Mouse (Mus musculus): ENCODE measurements around the gene Cabcoco1. TPM values are rescaled to one million over a fixed set of nuclear protein-coding genes. Genes with fewer than 3 reads are reported as not detected.
A peak's percentile ranks its signal among the peaks of the same experiment; 100 is the strongest.

Cabcoco1 gene
- polyA plus RNA-seq, 1 experiment from 2014 or later, result 17.0 TPM

DNA sequence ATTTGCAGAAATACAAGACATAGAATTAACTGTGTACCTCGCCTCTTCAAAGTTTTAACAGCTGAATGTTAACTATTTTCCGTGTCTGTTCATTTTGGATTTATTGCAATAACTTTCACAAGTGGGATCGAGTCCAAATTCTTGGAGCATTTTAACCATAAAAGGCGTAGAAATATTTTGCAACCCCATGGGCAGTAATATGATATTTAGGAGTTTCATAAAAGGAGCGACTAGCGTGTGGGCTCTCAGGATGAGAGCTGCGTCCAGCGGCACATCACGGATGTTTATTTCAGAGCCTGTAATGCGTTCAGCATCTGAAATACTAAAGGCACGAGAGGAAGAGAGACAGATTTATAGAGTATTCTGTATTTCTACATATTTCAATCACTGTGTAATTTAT, 50.1 kb downstream of the Cabcoco1 start:
- no peaks in the 10 kb centered on the region for H3K4me1 ChIP-seq (ENCODE audit: control insufficient read depth, insufficient read depth, low read length)
- H3K4me3 ChIP-seq (ENCODE audit: low read depth, low read length), result no peak overlapping the region
- H3K36me3 ChIP-seq (ENCODE audit: control insufficient read depth, insufficient read depth, low read length), result no peaks in the 10 kb centered on the region
- ATAC-seq (replicated peaks; ENCODE audit: insufficient number of reproducible peaks, low FRiP score, low TSS enrichment), result no peak
- no peaks in the 10 kb centered on the region for H3K27me3 ChIP-seq (ENCODE audit: control insufficient read depth, insufficient read depth, low read length)
- H3K9ac ChIP-seq (ENCODE audit: low read depth, low read length), result no peak overlapping the region
- 82% methylated on average over 11 of the region's 11 CpGs for WGBS (ENCODE audit: insufficient replicate concordance)
- H3K27ac ChIP-seq (ENCODE audit: low read depth, low read length), result no peak overlapping the region
- H3K9me3 ChIP-seq (replicated peaks; ENCODE audit: control insufficient read depth, low read length), result no peaks in the 10 kb centered on the region
- no peak overlapping the region for H3K4me2 ChIP-seq

DNA sequence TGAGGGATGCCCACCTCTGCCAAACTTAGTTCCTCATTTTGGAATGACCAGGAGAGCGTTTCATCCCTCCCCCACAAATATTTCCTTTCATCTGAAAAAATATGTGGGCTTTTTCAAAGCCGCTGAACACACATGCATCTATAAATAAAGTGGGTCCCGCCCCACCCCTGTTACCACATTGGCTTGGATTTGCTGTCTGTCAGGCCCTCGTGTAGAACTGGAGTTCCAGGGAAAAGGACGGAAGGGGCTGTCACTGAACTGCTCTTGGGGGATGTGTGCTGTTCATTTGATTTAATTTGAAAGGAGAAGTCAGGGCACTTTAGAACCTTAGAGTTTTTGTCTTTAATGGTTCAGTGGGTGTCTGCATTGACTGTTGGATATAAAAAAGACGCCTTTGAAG, 50.9 kb downstream of the Cabcoco1 start:
- H3K27ac ChIP-seq (ENCODE audit: low read depth, low read length), result no peak overlapping the region
- no peaks in the 10 kb centered on the region for H3K4me1 ChIP-seq (ENCODE audit: control insufficient read depth, insufficient read depth, low read length)
- H3K9me3 ChIP-seq (replicated peaks; ENCODE audit: control insufficient read depth, low read length), result no peaks in the 10 kb centered on the region
- ATAC-seq (replicated peaks; ENCODE audit: insufficient number of reproducible peaks, low FRiP score, low TSS enrichment), result no peak
- H3K27me3 ChIP-seq (ENCODE audit: control insufficient read depth, insufficient read depth, low read length), result no peaks in the 10 kb centered on the region
- no peak overlapping the region for H3K4me3 ChIP-seq (ENCODE audit: low read depth, low read length)
- H3K4me2 ChIP-seq, result no peak overlapping the region
- no peak overlapping the region for H3K9ac ChIP-seq (ENCODE audit: low read depth, low read length)
- no peaks in the 10 kb centered on the region for H3K36me3 ChIP-seq (ENCODE audit: control insufficient read depth, insufficient read depth, low read length)
- WGBS (ENCODE audit: insufficient replicate concordance), result 64% methylated on average over 6 of the region's 6 CpGs

DNA sequence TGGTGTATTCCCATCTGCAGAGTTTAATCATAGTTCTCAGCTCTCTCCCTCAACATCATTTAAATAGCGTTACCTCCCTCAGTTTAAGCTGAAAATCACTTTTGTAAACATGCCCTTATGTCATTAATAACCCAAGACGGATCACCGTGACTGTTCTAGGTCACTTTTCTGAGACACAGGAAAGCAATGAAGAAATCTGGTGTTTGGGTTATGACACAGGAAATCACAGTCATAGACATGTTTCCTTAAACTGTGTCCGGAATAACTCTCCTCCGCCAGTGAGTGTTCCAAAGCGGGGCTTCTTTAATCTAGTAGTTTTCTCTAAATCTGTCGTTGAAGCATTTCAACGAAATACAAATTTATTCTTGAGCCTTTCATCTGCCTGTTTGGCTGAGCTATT, 68.9 kb downstream of the Cabcoco1 start:
- ATAC-seq (replicated peaks; ENCODE audit: insufficient number of reproducible peaks, low FRiP score, low TSS enrichment), result no peak
- Histone ChIP-seq H3K9me3 (replicated peaks; ENCODE audit: control insufficient read depth, low read length) (no peaks in the 10 kb centered on the region), H3K4me1 (ENCODE audit: control insufficient read depth, insufficient read depth, low read length) (no peaks in the 10 kb centered on the region), H3K4me3 (ENCODE audit: low read depth, low read length) (no peak overlapping the region), H3K36me3 (ENCODE audit: control insufficient read depth, insufficient read depth, low read length) (no peaks in the 10 kb centered on the region), H3K27me3 (ENCODE audit: control insufficient read depth, insufficient read depth, low read length) (no peaks in the 10 kb centered on the region), H3K9ac (ENCODE audit: low read depth, low read length) (no peak overlapping the region), H3K27ac (ENCODE audit: low read depth, low read length) (no peak overlapping the region), H3K4me2 (no peak overlapping the region)
- WGBS (ENCODE audit: insufficient replicate concordance), result 71% methylated on average over 8 of the region's 8 CpGs

DNA sequence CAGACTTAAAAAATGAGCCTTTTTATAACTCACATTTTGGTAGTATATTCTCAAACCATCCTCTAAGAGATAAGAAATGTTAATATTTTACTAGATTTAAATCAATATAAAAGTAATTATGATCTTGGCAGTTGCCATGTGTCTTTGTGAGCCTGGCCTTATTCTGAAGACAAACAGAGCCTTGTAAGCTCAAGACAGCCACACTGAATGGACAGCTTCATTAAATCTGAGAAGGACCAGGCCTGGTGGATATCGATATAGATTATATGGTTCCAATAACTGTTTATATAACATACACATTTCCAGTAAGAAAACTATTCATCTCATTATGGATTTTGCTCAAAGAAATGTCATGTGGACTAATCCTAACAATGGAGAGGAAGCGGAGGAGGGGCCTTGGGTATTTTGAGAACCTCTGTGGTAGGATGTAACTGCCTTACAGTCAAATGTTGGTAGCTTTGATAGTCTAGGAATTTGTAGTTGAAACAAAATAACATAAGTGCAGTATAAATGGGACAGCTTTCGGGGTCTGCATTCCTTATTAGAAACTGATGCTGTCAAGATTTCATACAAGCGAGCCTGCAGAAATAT, 75.9 kb downstream of the Cabcoco1 start:
- no peak overlapping the region for H3K27ac ChIP-seq (ENCODE audit: low read depth, low read length)
- H3K9me3 ChIP-seq (replicated peaks; ENCODE audit: control insufficient read depth, low read length), result no peaks in the 10 kb centered on the region
- no peaks in the 10 kb centered on the region for H3K27me3 ChIP-seq (ENCODE audit: control insufficient read depth, insufficient read depth, low read length)
- 77% methylated on average over 4 of the region's 4 CpGs for WGBS (ENCODE audit: insufficient replicate concordance)
- H3K36me3 ChIP-seq (ENCODE audit: control insufficient read depth, insufficient read depth, low read length), result no peaks in the 10 kb centered on the region
- no peak overlapping the region for H3K4me2 ChIP-seq
- no peaks in the 10 kb centered on the region for H3K4me1 ChIP-seq (ENCODE audit: control insufficient read depth, insufficient read depth, low read length)
- ATAC-seq (replicated peaks; ENCODE audit: insufficient number of reproducible peaks, low FRiP score, low TSS enrichment), result no peak
- H3K9ac ChIP-seq (ENCODE audit: low read depth, low read length), result no peak overlapping the region
- H3K4me3 ChIP-seq (ENCODE audit: low read depth, low read length), result no peak overlapping the region

DNA sequence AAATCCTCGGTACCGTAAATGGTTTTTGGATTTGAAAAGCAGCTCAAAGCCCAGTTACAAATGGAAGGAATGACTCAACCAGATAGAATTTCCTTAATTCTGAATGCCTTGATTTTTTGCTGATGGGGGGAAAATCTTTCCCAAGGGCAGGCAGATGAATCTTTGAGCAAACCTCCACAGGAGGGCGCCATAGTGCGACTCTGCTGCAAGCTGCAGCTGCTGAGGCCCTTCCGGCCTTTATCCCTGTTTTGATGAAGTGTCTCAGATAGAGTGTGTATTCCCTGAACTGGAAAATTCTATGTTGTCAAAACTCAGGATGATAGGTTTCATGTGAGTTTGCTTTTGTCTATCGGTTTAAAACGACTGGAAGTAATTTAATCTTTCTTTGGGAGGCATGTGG, 76.8 kb downstream of the Cabcoco1 start:
- H3K27me3 ChIP-seq (ENCODE audit: control insufficient read depth, insufficient read depth, low read length), result no peaks in the 10 kb centered on the region
- no peak overlapping the region for H3K9ac ChIP-seq (ENCODE audit: low read depth, low read length)
- no peak for ATAC-seq (replicated peaks; ENCODE audit: insufficient number of reproducible peaks, low FRiP score, low TSS enrichment)
- no peak overlapping the region for H3K27ac ChIP-seq (ENCODE audit: low read depth, low read length)
- no peak overlapping the region for H3K4me2 ChIP-seq
- no peak overlapping the region for H3K4me3 ChIP-seq (ENCODE audit: low read depth, low read length)
- no peaks in the 10 kb centered on the region for H3K9me3 ChIP-seq (replicated peaks; ENCODE audit: control insufficient read depth, low read length)
- H3K36me3 ChIP-seq (ENCODE audit: control insufficient read depth, insufficient read depth, low read length), result no peaks in the 10 kb centered on the region
- no peaks in the 10 kb centered on the region for H3K4me1 ChIP-seq (ENCODE audit: control insufficient read depth, insufficient read depth, low read length)
- 23% methylated on average over 7 of the region's 7 CpGs for WGBS (ENCODE audit: insufficient replicate concordance)

DNA sequence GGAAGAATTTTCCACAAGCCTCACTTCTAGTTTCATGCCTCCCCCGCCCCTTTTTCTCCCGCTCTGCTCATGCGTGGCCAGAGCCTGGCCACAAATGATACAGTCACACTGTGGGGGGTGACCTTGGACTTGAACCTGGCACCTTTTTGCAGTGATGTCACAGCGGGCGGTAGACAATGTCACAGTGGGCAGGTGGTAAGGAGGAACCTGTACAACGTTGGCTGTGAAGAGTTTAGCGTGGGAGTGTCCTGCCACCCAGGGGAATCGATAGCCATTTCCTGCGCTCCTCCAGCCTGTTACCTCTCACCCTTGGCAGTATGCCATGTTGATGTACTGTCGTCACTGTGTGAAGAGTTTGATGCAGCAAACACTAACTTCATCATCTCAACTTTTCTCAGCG, 81.9 kb downstream of the Cabcoco1 start:
- no peaks in the 10 kb centered on the region for H3K27me3 ChIP-seq (ENCODE audit: control insufficient read depth, insufficient read depth, low read length)
- no peak overlapping the region for H3K9ac ChIP-seq (ENCODE audit: low read depth, low read length)
- no peaks in the 10 kb centered on the region for H3K4me1 ChIP-seq (ENCODE audit: control insufficient read depth, insufficient read depth, low read length)
- H3K9me3 ChIP-seq (replicated peaks; ENCODE audit: control insufficient read depth, low read length), result no peaks in the 10 kb centered on the region
- no peak overlapping the region for H3K27ac ChIP-seq (ENCODE audit: low read depth, low read length)
- H3K4me2 ChIP-seq, result no peak overlapping the region
- WGBS (ENCODE audit: insufficient replicate concordance), result 67% methylated on average over 11 of the region's 11 CpGs
- no peak for ATAC-seq (replicated peaks; ENCODE audit: insufficient number of reproducible peaks, low FRiP score, low TSS enrichment)
- no peak overlapping the region for H3K4me3 ChIP-seq (ENCODE audit: low read depth, low read length)
- no peaks in the 10 kb centered on the region for H3K36me3 ChIP-seq (ENCODE audit: control insufficient read depth, insufficient read depth, low read length)

DNA sequence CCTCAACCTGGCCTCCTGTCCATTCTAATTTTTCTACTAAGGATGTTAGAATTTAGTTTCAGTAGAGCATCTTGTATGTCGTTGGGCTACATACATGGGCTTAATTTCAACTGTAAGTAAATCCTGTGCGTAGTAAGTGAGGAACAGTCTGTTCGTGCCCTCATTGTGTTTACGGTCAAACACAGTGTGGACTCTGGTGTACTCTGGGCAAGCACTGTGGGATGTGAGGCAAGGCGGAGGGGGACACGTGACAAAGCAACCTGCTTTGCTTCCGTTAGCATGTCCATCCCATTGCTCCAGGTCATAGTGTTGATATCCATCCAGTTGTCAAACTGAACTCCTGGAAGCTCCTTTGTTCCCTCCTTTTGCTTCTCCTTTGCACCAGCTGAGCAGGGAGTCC, 84.7 kb downstream of the Cabcoco1 start:
- 84% methylated on average over 7 of the region's 7 CpGs for WGBS (ENCODE audit: insufficient replicate concordance)
- Histone ChIP-seq H3K4me2 (no peak overlapping the region), H3K4me3 (ENCODE audit: low read depth, low read length) (no peak overlapping the region), H3K4me1 (ENCODE audit: control insufficient read depth, insufficient read depth, low read length) (no peaks in the 10 kb centered on the region), H3K36me3 (ENCODE audit: control insufficient read depth, insufficient read depth, low read length) (no peaks in the 10 kb centered on the region), H3K27ac (ENCODE audit: low read depth, low read length) (no peak overlapping the region), H3K27me3 (ENCODE audit: control insufficient read depth, insufficient read depth, low read length) (no peaks in the 10 kb centered on the region), H3K9me3 (replicated peaks; ENCODE audit: control insufficient read depth, low read length) (no peaks in the 10 kb centered on the region), H3K9ac (ENCODE audit: low read depth, low read length) (no peak overlapping the region)
- ATAC-seq (replicated peaks; ENCODE audit: insufficient number of reproducible peaks, low FRiP score, low TSS enrichment), result no peak

DNA sequence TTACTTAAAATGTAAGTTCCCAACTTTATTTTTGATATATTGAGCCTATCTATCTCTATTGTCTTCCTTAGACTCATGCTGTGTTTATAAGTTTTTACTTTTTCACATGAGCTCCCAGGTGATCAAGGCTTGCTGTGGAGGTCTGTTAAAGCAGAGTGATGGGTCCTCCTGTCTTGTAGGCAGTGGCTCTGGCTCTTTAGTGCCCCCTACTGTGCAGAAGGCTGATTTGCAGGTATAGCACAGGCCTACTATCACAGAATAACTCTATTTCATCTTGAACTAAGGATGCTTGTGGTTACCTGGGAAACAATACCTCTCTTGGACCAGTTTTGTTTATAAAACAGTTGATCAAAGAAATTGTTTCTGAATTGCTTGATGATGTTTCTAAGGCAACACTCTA, 87.2 kb downstream of the Cabcoco1 start:
- no peak overlapping the region for H3K4me3 ChIP-seq (ENCODE audit: low read depth, low read length)
- H3K9me3 ChIP-seq (replicated peaks; ENCODE audit: control insufficient read depth, low read length), result no peaks in the 10 kb centered on the region
- no peaks in the 10 kb centered on the region for H3K27me3 ChIP-seq (ENCODE audit: control insufficient read depth, insufficient read depth, low read length)
- ATAC-seq (replicated peaks; ENCODE audit: insufficient number of reproducible peaks, low FRiP score, low TSS enrichment), result no peak
- H3K36me3 ChIP-seq (ENCODE audit: control insufficient read depth, insufficient read depth, low read length), result no peaks in the 10 kb centered on the region
- no peak overlapping the region for H3K4me2 ChIP-seq
- H3K9ac ChIP-seq (ENCODE audit: low read depth, low read length), result no peak overlapping the region
- H3K27ac ChIP-seq (ENCODE audit: low read depth, low read length), result no peak overlapping the region
- H3K4me1 ChIP-seq (ENCODE audit: control insufficient read depth, insufficient read depth, low read length), result no peaks in the 10 kb centered on the region

DNA sequence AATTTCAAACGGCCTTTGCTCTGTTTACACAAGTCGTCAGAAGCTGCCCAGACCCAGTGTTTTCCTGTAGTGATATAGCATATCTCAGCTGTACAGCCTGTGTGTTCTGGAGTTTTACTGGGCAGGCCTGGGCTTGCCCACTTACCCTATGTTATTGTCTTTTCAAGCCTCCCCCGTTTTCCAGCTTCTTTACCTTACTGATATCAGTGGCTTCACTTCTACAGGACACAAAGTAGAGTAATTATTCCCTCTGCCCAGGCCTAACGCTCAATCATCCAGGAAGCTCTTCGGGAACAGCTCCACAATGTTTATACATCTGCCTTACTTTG, 94.9 kb downstream of the Cabcoco1 start:
- Histone ChIP-seq H3K9ac (ENCODE audit: low read depth, low read length) (no peak overlapping the region), H3K4me3 (ENCODE audit: low read depth, low read length) (no peak overlapping the region), H3K27me3 (ENCODE audit: control insufficient read depth, insufficient read depth, low read length) (no peaks in the 10 kb centered on the region), H3K4me2 (no peak overlapping the region), H3K27ac (ENCODE audit: low read depth, low read length) (peak overlapping the region; percentile 89), H3K9me3 (replicated peaks; ENCODE audit: control insufficient read depth, low read length) (no peaks in the 10 kb centered on the region), H3K36me3 (ENCODE audit: control insufficient read depth, insufficient read depth, low read length) (no peaks in the 10 kb centered on the region), H3K4me1 (ENCODE audit: control insufficient read depth, insufficient read depth, low read length) (peaks cover 12% of the 10 kb centered on the region)
- 28% methylated on average over 5 of the region's 5 CpGs for WGBS (ENCODE audit: insufficient replicate concordance)
- peak; percentile 84 for ATAC-seq (replicated peaks; ENCODE audit: insufficient number of reproducible peaks, low FRiP score, low TSS enrichment)
